17 mouse cellular contexts compared by ENCODE assay signal in genomic region chr4:135141720-135142119, GRCm38 (mm10). TPM values are rescaled to one million over a fixed set of nuclear protein-coding genes. Genes with fewer than 3 reads are reported as not detected.
"Had no signal": no experiment of that assay in that cellular context is flagged by ENCODE, and none has a peak within 500 bp of the region (broad histone marks: within the 10 kb centered on the region; RNA-seq: fewer than 3 reads in every experiment).

No protein-coding gene starts in this region.

- H3K9ac ChIP-seq: kidney, embryonic 15.5 days; limb, embryonic 13.5 days; liver, embryonic 14.5 days; midbrain, embryonic 15.5 days; neural tube, embryonic 13.5 days had no signal

- H3K27ac ChIP-seq: kidney, embryonic 15.5 days; limb, embryonic 13.5 days; liver, embryonic 14.5 days; midbrain, embryonic 15.5 days; neural tube, embryonic 13.5 days had no signal

- H3K4me2 ChIP-seq: kidney, embryonic 15.5 days; limb, embryonic 13.5 days; midbrain, embryonic 15.5 days; neural tube, embryonic 13.5 days had no signal

- H3K9me3 ChIP-seq: kidney, embryonic 15.5 days; limb, embryonic 13.5 days; midbrain, embryonic 15.5 days; neural tube, embryonic 13.5 days had no signal

- DNase-seq: kidney, adult 2 months; kidney, postnatal 14 days; lung, adult 18-20 months; lung, postnatal 4 days; retina, postnatal 1 day; right cerebral cortex, postnatal 4 days; spleen, adult 18-20 months; thymus, adult 18-20 months; thymus, postnatal 14 days had no signal

- ATAC-seq: lung, postnatal 0 days; midbrain, embryonic 15.5 days had no signal

- H3K4me3 ChIP-seq: kidney, embryonic 15.5 days; limb, embryonic 13.5 days; midbrain, embryonic 15.5 days; neural tube, embryonic 13.5 days had no signal

- H3K36me3 ChIP-seq: kidney, embryonic 15.5 days; limb, embryonic 13.5 days; midbrain, embryonic 15.5 days; neural tube, embryonic 13.5 days had no signal

RNA-seq across cellular contexts. Expression of gene Runx3, which starts 21.3 kb away (rescaled TPM):
- total RNA-seq: layer of hippocampus, postnatal 14 days; left cerebral cortex, postnatal 36 days had no signal
- polyA plus RNA-seq: midbrain, embryonic 15.5 days had no signal
